19 mouse cellular contexts compared by ENCODE assay signal in the genomic region with DNA sequence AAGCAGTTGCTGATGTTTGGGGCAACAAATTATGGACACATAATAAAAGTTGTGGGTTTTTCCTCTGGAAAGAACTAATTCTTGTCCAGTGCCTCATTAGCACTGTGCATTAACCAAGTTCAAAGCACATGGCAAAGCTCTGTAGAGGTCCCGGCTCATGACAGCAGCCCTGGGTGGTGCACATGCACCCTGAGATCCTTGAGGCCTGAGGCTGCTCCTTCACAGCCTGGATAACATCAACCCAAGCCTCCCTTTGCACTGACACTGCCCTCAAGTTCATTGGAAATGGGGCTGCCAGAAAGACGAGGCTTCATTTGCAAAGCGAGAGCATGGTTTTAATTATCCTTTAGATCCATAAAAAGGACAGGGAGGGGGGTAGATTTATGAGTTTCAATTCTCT.
"Had no signal": no experiment of that assay in that cellular context is flagged by ENCODE, and none has a peak within 500 bp of the region (broad histone marks: within the 10 kb centered on the region; RNA-seq: fewer than 3 reads in every experiment).

No protein-coding gene starts in this region.

- H3K4me3 ChIP-seq: limb, embryonic 15.5 days; midbrain, embryonic 10.5 days; midbrain, embryonic 13.5 days; neural tube, embryonic 12.5 days; neural tube, embryonic 15.5 days had no signal

- H3K36me3 ChIP-seq: limb, embryonic 15.5 days; midbrain, embryonic 10.5 days; midbrain, embryonic 13.5 days; neural tube, embryonic 12.5 days; neural tube, embryonic 15.5 days had no signal

- H3K9me3 ChIP-seq: limb, embryonic 15.5 days; midbrain, embryonic 10.5 days; midbrain, embryonic 13.5 days; neural tube, embryonic 12.5 days; neural tube, embryonic 15.5 days had no signal

- H3K27me3 ChIP-seq: limb, embryonic 15.5 days; midbrain, embryonic 13.5 days; neural tube, embryonic 12.5 days; neural tube, embryonic 15.5 days had no signal

- DNase-seq: kidney, adult 18-20 months; kidney, adult 9 months; kidney, postnatal 14 days; kidney, postnatal 4 days; left cerebral cortex, postnatal 4 days; liver, postnatal 0 days; lung, embryonic 14.5 days; right cerebral cortex, adult 18-20 months; right cerebral cortex, postnatal 14 days; right cerebral cortex, postnatal 4 days; thymus, postnatal 36 days had no signal

- H3K27ac ChIP-seq: limb, embryonic 15.5 days; liver, embryonic 14.5 days; macrophage; midbrain, embryonic 10.5 days; midbrain, embryonic 13.5 days; neural tube, embryonic 12.5 days; neural tube, embryonic 15.5 days; stomach, postnatal 0 days had no signal

- H3K4me1 ChIP-seq: limb, embryonic 15.5 days; midbrain, embryonic 10.5 days; midbrain, embryonic 13.5 days; neural tube, embryonic 12.5 days; neural tube, embryonic 15.5 days had no signal
